Mouse (Mus musculus): ENCODE results near the gene Tnfsfm13. TPM values are rescaled to one million over a fixed set of nuclear protein-coding genes. Genes with fewer than 3 reads are reported as not detected.

Tnfsfm13 gene
- polyA plus RNA-seq, 1 experiment from 2014 or later = 3.7 TPM

DNA sequence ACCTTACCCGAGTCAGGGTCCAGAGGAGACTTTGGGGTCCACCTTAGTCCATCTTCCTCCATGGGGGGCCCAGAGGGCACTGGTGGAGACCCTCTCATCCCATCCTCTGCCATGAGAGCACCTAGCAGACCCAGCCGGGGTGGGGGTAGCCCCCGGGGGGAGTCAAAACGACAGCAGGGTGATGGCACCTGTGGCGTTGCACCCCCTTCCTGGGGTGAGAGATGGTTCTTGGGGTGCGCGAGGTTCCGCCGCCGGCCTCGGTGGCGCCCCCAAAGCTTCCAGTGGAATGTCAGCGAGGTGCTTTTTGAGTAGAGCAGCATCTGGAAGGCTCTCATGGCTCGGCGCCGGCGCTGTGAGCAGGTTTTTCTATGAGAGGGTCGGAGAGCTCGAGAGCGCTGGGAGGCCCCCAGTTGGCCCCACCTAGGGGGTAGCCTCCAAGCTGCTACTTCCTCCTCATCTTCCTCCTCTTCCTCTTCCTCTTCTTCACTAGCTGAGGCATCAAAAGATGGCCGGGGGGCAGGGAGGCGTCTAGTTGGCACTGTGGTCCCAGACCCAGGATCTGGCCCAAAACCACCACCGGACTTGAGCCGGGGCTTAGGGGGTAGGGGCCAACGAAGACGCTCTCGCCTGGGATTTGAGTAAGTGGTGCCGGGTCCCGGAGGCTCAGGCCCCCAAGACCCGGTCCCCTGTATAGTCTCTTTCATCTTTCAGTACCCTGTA is 15.6 kb downstream of the Tnfsfm13 start:
- no peak for ATAC-seq (replicated peaks; ENCODE audit: low FRiP score, low TSS enrichment, low read depth)
- peaks cover 22% of the 10 kb centered on the region for H3K4me1 ChIP-seq (replicated peaks; ENCODE audit: control insufficient read depth, insufficient read depth, low read length)
- H3K27ac ChIP-seq (ENCODE audit: low read depth) = no peak overlapping the region
- H3K4me3 ChIP-seq (ENCODE audit: low read depth, low read length) = peak overlapping the region; percentile 86
- peak overlapping the region; percentile 78 for H3K9ac ChIP-seq (ENCODE audit: low read length)
- peaks cover 44% of the 10 kb centered on the region for H3K36me3 ChIP-seq (ENCODE audit: control insufficient read depth, insufficient read depth, low read length)
- 89% methylated on average over 30 of the region's 30 CpGs for WGBS
- no peak for DNase-seq (ENCODE audit: low spot score)
- H3K27me3 ChIP-seq (replicated peaks; ENCODE audit: control insufficient read depth, insufficient read depth, low read length) = no peaks in the 10 kb centered on the region
- H3K9me3 ChIP-seq (ENCODE audit: control insufficient read depth, low read length) = no peaks in the 10 kb centered on the region
- peak overlapping the region; percentile 92 for H3K4me2 ChIP-seq (ENCODE audit: low read length)

- Histone ChIP-seq H3K27me3 (replicated peaks; ENCODE audit: control insufficient read depth, insufficient read depth, low read length) (no peaks in the 10 kb centered on the region), H3K9me3 (ENCODE audit: control insufficient read depth, low read length) (no peaks in the 10 kb centered on the region), H3K4me2 (ENCODE audit: low read length) (no peak overlapping the region), H3K9ac (ENCODE audit: low read length) (no peak overlapping the region), H3K4me1 (replicated peaks; ENCODE audit: control insufficient read depth, insufficient read depth, low read length) (peaks cover 22% of the 10 kb centered on the region), H3K36me3 (ENCODE audit: control insufficient read depth, insufficient read depth, low read length) (peaks cover 56% of the 10 kb centered on the region), H3K27ac (ENCODE audit: low read depth) (no peak overlapping the region), H3K4me3 (ENCODE audit: low read depth, low read length) (no peak overlapping the region)
- no peak for ATAC-seq (replicated peaks; ENCODE audit: low FRiP score, low TSS enrichment, low read depth)
- WGBS = 85% methylated on average over 2 of the region's 2 CpGs
- no peak for DNase-seq (ENCODE audit: low spot score)
Measured at GRCm38 (mm10) chr11:69679144-69679543, 16.8 kb downstream of the Tnfsfm13 start.

DNA sequence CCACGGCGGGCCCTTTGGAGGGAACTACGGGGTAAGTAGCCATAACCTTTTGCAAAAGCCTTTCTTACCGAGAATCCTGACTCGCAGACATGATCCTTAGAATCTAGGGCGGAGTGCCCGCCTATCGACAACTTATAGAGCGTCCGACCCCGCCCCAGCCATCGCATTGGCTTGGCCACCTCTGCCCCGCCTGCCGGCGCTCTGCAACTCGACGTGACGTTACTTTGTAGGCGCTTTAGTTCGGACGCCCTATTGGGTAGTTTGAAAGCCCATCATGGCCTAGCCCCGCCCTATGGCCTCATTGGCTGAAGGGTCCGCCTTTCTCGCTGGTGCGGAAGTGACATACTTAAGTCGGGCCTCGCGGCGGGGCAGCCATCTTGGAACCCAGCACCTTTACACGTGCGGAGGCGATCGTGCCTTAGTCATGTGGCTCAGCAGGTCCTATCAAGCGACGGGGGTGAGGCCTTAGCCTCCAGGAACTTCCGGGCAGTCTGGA is 23.6 kb downstream of the Tnfsfm13 start, which contains the start of gene Eif4a1:
Gene Eif4a1, minus strand, starts transcription at position 213 of the 496 bp plus-strand sequence.
- Histone ChIP-seq H3K27me3 (replicated peaks; ENCODE audit: control insufficient read depth, insufficient read depth, low read length) (no peaks in the 10 kb centered on the region), H3K27ac (ENCODE audit: low read depth) (peak within 1 kb of the TSS; percentile 97), H3K4me2 (ENCODE audit: low read length) (peak within 1 kb of the TSS; percentile 76), H3K36me3 (ENCODE audit: control insufficient read depth, insufficient read depth, low read length) (peaks cover 77% of the 10 kb centered on the region), H3K4me1 (replicated peaks; ENCODE audit: control insufficient read depth, insufficient read depth, low read length) (peaks cover 10% of the 10 kb centered on the region; the same call in 1 of the 2 replicates), H3K9ac (ENCODE audit: low read length) (peak within 1 kb of the TSS; percentile 100), H3K9me3 (ENCODE audit: control insufficient read depth, low read length) (no peaks in the 10 kb centered on the region), H3K4me3 (ENCODE audit: low read depth, low read length) (peak within 1 kb of the TSS; percentile 56)
- DNase-seq (ENCODE audit: low spot score) = peak; percentile 99
- peak; percentile 97 for ATAC-seq (replicated peaks; ENCODE audit: low FRiP score, low TSS enrichment, low read depth)
- WGBS = under 1% methylated on average over 36 of the region's 36 CpGs

GRCm38 (mm10) chr11:69671726-69672124 is 24.2 kb downstream of the Tnfsfm13 start:
- 0% methylated on average over 42 of the region's 43 CpGs for WGBS
- DNase-seq (ENCODE audit: low spot score) = no peak

DNA sequence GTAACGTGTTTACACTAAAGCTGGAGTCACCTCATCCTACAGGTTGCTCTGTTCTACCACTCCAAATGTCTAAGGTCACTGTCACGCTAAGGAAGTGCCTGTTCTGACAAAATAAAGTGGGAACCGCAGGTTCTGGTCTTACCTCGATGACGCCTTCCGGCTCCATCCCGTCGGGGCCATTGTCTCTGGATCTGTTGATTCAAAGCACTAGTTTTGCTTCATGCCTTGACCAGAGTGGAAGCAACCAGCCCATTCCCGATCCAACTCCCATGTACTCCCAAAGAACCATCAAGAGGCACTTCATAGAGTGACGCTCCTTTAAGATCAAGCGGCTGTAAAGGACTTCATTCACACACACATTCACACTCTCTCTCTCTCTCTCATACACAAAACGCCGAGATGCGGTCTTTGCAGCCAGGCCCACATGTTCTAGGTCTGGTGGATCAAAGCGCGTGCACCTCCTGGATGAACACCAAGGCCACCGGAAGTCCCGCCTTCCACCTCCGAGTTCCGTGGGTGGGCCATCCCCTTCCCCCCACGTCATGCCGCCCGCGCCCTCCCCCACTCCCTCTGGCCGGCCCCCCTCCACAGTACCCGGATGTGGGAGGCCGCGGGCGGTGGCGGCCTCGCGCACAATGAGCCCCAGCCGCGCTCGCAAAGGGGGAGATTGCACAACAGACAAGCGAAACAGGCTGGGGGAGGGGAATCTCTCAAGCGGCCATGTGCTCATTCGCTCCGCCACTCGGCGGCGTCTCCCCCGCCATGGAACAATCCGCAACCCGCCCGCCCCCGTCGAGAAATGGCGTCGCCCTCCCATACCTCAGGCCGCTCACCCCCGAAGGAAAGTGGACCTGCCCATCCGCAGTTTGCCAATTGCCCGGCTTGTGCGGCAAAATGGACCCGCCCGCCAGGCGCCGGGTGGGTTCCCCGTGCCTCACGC is 24.8 kb downstream of the Tnfsfm13 start:
- 1% methylated on average over 57 of the region's 61 CpGs for WGBS
- H3K9ac ChIP-seq (ENCODE audit: low read length) = peak overlapping the region; percentile 100
- H3K27me3 ChIP-seq (replicated peaks; ENCODE audit: control insufficient read depth, insufficient read depth, low read length) = no peaks in the 10 kb centered on the region
- H3K27ac ChIP-seq (ENCODE audit: low read depth) = peak overlapping the region; percentile 97
- H3K4me1 ChIP-seq (replicated peaks; ENCODE audit: control insufficient read depth, insufficient read depth, low read length) = peaks cover 10% of the 10 kb centered on the region; the same call in 1 of the 2 replicates
- peak overlapping the region; percentile 76 for H3K4me2 ChIP-seq (ENCODE audit: low read length)
- ATAC-seq (replicated peaks; ENCODE audit: low FRiP score, low TSS enrichment, low read depth) (peak; percentile 68), DNase-seq (ENCODE audit: low spot score) (peak; percentile 96)
- peaks cover 75% of the 10 kb centered on the region for H3K36me3 ChIP-seq (ENCODE audit: control insufficient read depth, insufficient read depth, low read length)
- peak overlapping the region; percentile 56 for H3K4me3 ChIP-seq (ENCODE audit: low read depth, low read length)
- H3K9me3 ChIP-seq (ENCODE audit: control insufficient read depth, low read length) = no peaks in the 10 kb centered on the region

More at GRCm38 (mm10) chr11:69671726-69672124, 24.2 kb downstream of the Tnfsfm13 start:
- H3K4me2 ChIP-seq (ENCODE audit: low read length) = peak overlapping the region; percentile 76
- no peaks in the 10 kb centered on the region for H3K27me3 ChIP-seq (replicated peaks; ENCODE audit: control insufficient read depth, insufficient read depth, low read length)
- ATAC-seq (replicated peaks; ENCODE audit: low FRiP score, low TSS enrichment, low read depth) = peak; percentile 1
- peak overlapping the region; percentile 56 for H3K4me3 ChIP-seq (ENCODE audit: low read depth, low read length)
- peaks cover 10% of the 10 kb centered on the region; the same call in 1 of the 2 replicates for H3K4me1 ChIP-seq (replicated peaks; ENCODE audit: control insufficient read depth, insufficient read depth, low read length)
- peaks cover 75% of the 10 kb centered on the region for H3K36me3 ChIP-seq (ENCODE audit: control insufficient read depth, insufficient read depth, low read length)
- H3K9ac ChIP-seq (ENCODE audit: low read length) = peak overlapping the region; percentile 100
- peak overlapping the region; percentile 97 for H3K27ac ChIP-seq (ENCODE audit: low read depth)
- no peaks in the 10 kb centered on the region for H3K9me3 ChIP-seq (ENCODE audit: control insufficient read depth, low read length)

GRCm38 (mm10) chr11:69666665-69667005 is 29.3 kb downstream of the Tnfsfm13 start:
- ATAC-seq (replicated peaks; ENCODE audit: low FRiP score, low TSS enrichment, low read depth) = no peak
- H3K27me3 ChIP-seq (replicated peaks; ENCODE audit: control insufficient read depth, insufficient read depth, low read length) = no peaks in the 10 kb centered on the region
- WGBS = 86% methylated on average over 3 of the region's 3 CpGs
- H3K4me2 ChIP-seq (ENCODE audit: low read length) = no peak overlapping the region
- no peak overlapping the region for H3K9ac ChIP-seq (ENCODE audit: low read length)
- no peak overlapping the region for H3K4me3 ChIP-seq (ENCODE audit: low read depth, low read length)
- H3K4me1 ChIP-seq (replicated peaks; ENCODE audit: control insufficient read depth, insufficient read depth, low read length) = peaks cover 11% of the 10 kb centered on the region
- H3K9me3 ChIP-seq (ENCODE audit: control insufficient read depth, low read length) = no peaks in the 10 kb centered on the region
- no peak for DNase-seq (ENCODE audit: low spot score)
- H3K27ac ChIP-seq (ENCODE audit: low read depth) = no peak overlapping the region
- H3K36me3 ChIP-seq (ENCODE audit: control insufficient read depth, insufficient read depth, low read length) = peaks cover 73% of the 10 kb centered on the region

- no peaks in the 10 kb centered on the region for H3K9me3 ChIP-seq (ENCODE audit: control insufficient read depth, low read length)
- DNase-seq (ENCODE audit: low spot score) (no peak), ATAC-seq (replicated peaks; ENCODE audit: low FRiP score, low TSS enrichment, low read depth) (no peak)
- no peak within 1 kb of the TSS for H3K4me2 ChIP-seq (ENCODE audit: low read length)
- H3K9ac ChIP-seq (ENCODE audit: low read length) = no peak within 1 kb of the TSS
- H3K27ac ChIP-seq (ENCODE audit: low read depth) = peak within 1 kb of the TSS; percentile 38
- peaks cover 73% of the 10 kb centered on the region for H3K36me3 ChIP-seq (ENCODE audit: control insufficient read depth, insufficient read depth, low read length)
- WGBS = 32% methylated on average over 7 of the region's 7 CpGs
- H3K4me3 ChIP-seq (ENCODE audit: low read depth, low read length) = no peak within 1 kb of the TSS
- H3K4me1 ChIP-seq (replicated peaks; ENCODE audit: control insufficient read depth, insufficient read depth, low read length) = peaks cover 15% of the 10 kb centered on the region
- no peaks in the 10 kb centered on the region for H3K27me3 ChIP-seq (replicated peaks; ENCODE audit: control insufficient read depth, insufficient read depth, low read length)
Measured at GRCm38 (mm10) chr11:69665961-69666664, 29.8 kb downstream of the Tnfsfm13 start, which contains the start of gene Cd68. Gene Cd68 (minus strand): TSS chr11:69666153.

- ATAC-seq (replicated peaks; ENCODE audit: low FRiP score, low TSS enrichment, low read depth) = no peak
- Histone ChIP-seq H3K9ac (ENCODE audit: low read length) (no peak overlapping the region), H3K4me1 (replicated peaks; ENCODE audit: control insufficient read depth, insufficient read depth, low read length) (peaks cover 15% of the 10 kb centered on the region), H3K27me3 (replicated peaks; ENCODE audit: control insufficient read depth, insufficient read depth, low read length) (no peaks in the 10 kb centered on the region), H3K4me3 (ENCODE audit: low read depth, low read length) (no peak overlapping the region), H3K36me3 (ENCODE audit: control insufficient read depth, insufficient read depth, low read length) (peaks cover 69% of the 10 kb centered on the region), H3K27ac (ENCODE audit: low read depth) (peak overlapping the region; percentile 38), H3K4me2 (ENCODE audit: low read length) (no peak overlapping the region), H3K9me3 (ENCODE audit: control insufficient read depth, low read length) (no peaks in the 10 kb centered on the region)
- 78% methylated on average over 9 of the region's 9 CpGs for whole genome bisulfite sequencing
- no peak for DNase-seq (ENCODE audit: low spot score)
Measured at GRCm38 (mm10) chr11:69665457-69665960, 30.4 kb downstream of the Tnfsfm13 start.

All from intestine, embryonic 14.5 days (tissue).